Mouse (Mus musculus): ENCODE results near the gene Rims4. TPM values are rescaled to one million over a fixed set of nuclear protein-coding genes. Genes with fewer than 3 reads are reported as not detected.

Rims4 gene
- total and polyA plus RNA-seq, 3 experiments, result not detected

- Histone ChIP-seq H3K9ac (ENCODE audit: control insufficient read depth, low read depth, low read length, poor library complexity, severe bottlenecking) (no peak overlapping the region), H3K9me3 (replicated peaks; ENCODE audit: insufficient read depth, low read length) (no peaks in the 10 kb centered on the region), H3K79me2 (ENCODE audit: control insufficient read depth, insufficient read depth, low read length, poor library complexity) (no peaks in the 10 kb centered on the region), H3K27ac (ENCODE audit: control insufficient read depth, low read depth, low read length) (no peak overlapping the region), H3K4me3 (ENCODE audit: control insufficient read depth in 1 of 2, insufficient read depth in 1 of 2, low read depth in 2 of 2, low read length in 2 of 2) (no peak overlapping the region), H3K27me3 (ENCODE audit: control insufficient read depth in 1 of 2, insufficient read depth in 2 of 2, low read length in 2 of 2) (peaks cover 16 to 31% of the 10 kb centered on the region in 2 experiments), H3K36me3 (ENCODE audit: control insufficient read depth in 1 of 2, insufficient read depth in 2 of 2, low read length in 2 of 2) (no peaks in the 10 kb centered on the region), H3K4me1 (ENCODE audit: control insufficient read depth in 1 of 2, insufficient read depth in 2 of 2, low read length in 2 of 2) (no peaks in the 10 kb centered on the region)
- TF ChIP-seq GABPA (IDR thresholded peaks at IDR 0.05; ENCODE audit: low read depth, low read length) (no peak), MAFK (IDR thresholded peaks at IDR 0.05; ENCODE audit: borderline replicate concordance, low read depth, low read length) (no peak), ZMIZ1 (IDR thresholded peaks at IDR 0.05; ENCODE audit: low read depth, low read length) (no peak), SIN3A (IDR thresholded peaks at IDR 0.05; ENCODE audit: low read length) (no peak), POLR2AphosphoS2 (IDR thresholded peaks at IDR 0.05; ENCODE audit: low read length) (no peak), NRF1 (IDR thresholded peaks at IDR 0.05; ENCODE audit: insufficient read depth, low read depth, low read length, poor library complexity, severe bottlenecking) (no peak), CHD2 (IDR thresholded peaks at IDR 0.05; ENCODE audit: low read length) (no peak), CTCF (IDR thresholded peaks at IDR 0.05 in 2 of 3, conservative IDR thresholded peaks at IDR 0.05 in 1 of 3; ENCODE audit: control insufficient read depth in 1 of 3, insufficient read depth in 1 of 3, low read depth in 2 of 3, low read length in 3 of 3, poor library complexity in 1 of 3, severe bottlenecking in 1 of 3) (no peak), SMC3 (IDR thresholded peaks at IDR 0.05; ENCODE audit: low read depth, low read length) (no peak), ELF1 (IDR thresholded peaks at IDR 0.05; ENCODE audit: low read depth, low read length) (no peak)
- no peak for DNase-seq (ENCODE audit: low read depth, low spot score)
These were observed 3.1 kb downstream of the Rims4 start for GRCm38 (mm10) chr2:163915294-163915791.

DNA sequence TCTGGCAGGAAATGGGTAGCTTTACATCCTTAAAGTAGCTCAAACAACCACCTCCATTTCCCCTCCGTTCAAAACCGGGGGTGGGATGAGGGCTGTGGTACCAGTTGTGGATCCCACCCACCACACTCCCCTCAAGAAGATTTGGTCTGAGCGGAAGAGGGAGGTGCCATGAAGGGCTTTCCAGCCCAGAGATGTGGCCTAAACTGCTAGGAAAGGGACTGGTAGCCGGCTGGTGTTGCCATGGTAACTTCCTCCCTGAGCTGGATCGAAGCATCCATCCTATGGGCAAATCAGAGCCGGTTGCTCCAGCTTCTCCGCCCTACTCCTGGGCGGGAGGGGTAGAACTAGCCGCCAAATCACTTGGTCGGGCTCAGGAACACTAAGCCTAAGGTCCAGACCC, 4.4 kb downstream of the Rims4 start:
- H3K4me3 ChIP-seq (ENCODE audit: control insufficient read depth in 1 of 2, insufficient read depth in 1 of 2, low read depth in 2 of 2, low read length in 2 of 2), result no peak overlapping the region
- no peaks in the 10 kb centered on the region for H3K4me1 ChIP-seq (ENCODE audit: control insufficient read depth in 1 of 2, insufficient read depth in 2 of 2, low read length in 2 of 2)
- no peak for DNase-seq (ENCODE audit: low read depth, low spot score)
- H3K9ac ChIP-seq (ENCODE audit: control insufficient read depth, low read depth, low read length, poor library complexity, severe bottlenecking), result no peak overlapping the region
- no peak for TF ChIP-seq MEF2A (IDR thresholded peaks at IDR 0.05; ENCODE audit: extremely low read depth, insufficient replicate concordance, low read depth, low read length, poor library complexity, severe bottlenecking)
- no peaks in the 10 kb centered on the region for H3K79me2 ChIP-seq (ENCODE audit: control insufficient read depth, insufficient read depth, low read length, poor library complexity)
- H3K27ac ChIP-seq (ENCODE audit: control insufficient read depth, low read depth, low read length), result no peak overlapping the region
- peaks cover 16 to 29% of the 10 kb centered on the region in 2 experiments for H3K27me3 ChIP-seq (ENCODE audit: control insufficient read depth in 1 of 2, insufficient read depth in 2 of 2, low read length in 2 of 2)
- H3K36me3 ChIP-seq (ENCODE audit: control insufficient read depth in 1 of 2, insufficient read depth in 2 of 2, low read length in 2 of 2), result no peaks in the 10 kb centered on the region
- H3K9me3 ChIP-seq (replicated peaks; ENCODE audit: insufficient read depth, low read length), result no peaks in the 10 kb centered on the region

DNA sequence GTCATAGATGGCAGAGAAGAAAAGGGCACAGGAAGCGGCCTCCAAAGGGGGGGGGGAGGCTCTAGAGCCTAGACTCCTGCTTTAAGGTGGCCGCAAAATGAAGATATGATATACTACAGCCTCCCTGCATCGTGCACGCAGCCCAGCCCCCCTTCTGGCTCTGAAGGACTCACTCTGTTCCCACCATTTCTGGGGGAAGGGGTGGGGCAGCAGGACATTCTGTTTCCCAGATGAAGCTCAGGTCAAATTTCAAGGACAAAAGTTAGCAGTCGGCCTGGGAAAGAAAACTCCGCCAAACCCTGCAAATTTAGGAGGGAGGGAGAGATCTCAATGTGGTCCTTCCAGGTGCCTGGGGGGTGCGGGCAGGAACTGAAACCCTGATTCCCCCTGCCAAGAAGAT, 4.8 kb downstream of the Rims4 start:
- Histone ChIP-seq H3K9ac (ENCODE audit: control insufficient read depth, low read depth, low read length, poor library complexity, severe bottlenecking) (no peak overlapping the region), H3K27ac (ENCODE audit: control insufficient read depth, low read depth, low read length) (no peak overlapping the region), H3K27me3 (ENCODE audit: control insufficient read depth in 1 of 2, insufficient read depth in 2 of 2, low read length in 2 of 2) (peaks cover 16 to 31% of the 10 kb centered on the region in 2 experiments)

More for the DNA sequence above, 4.8 kb downstream of the Rims4 start:
- Histone ChIP-seq H3K79me2 (ENCODE audit: control insufficient read depth, insufficient read depth, low read length, poor library complexity) (no peaks in the 10 kb centered on the region), H3K9me3 (replicated peaks; ENCODE audit: insufficient read depth, low read length) (no peaks in the 10 kb centered on the region), H3K4me1 (ENCODE audit: control insufficient read depth in 1 of 2, insufficient read depth in 2 of 2, low read length in 2 of 2) (no peaks in the 10 kb centered on the region), H3K4me3 (ENCODE audit: control insufficient read depth in 1 of 2, insufficient read depth in 1 of 2, low read depth in 2 of 2, low read length in 2 of 2) (no peak overlapping the region), H3K36me3 (ENCODE audit: control insufficient read depth in 1 of 2, insufficient read depth in 2 of 2, low read length in 2 of 2) (no peaks in the 10 kb centered on the region)
- TF ChIP-seq MYB (IDR thresholded peaks at IDR 0.05; ENCODE audit: low read depth, low read length) (no peak), MAX (IDR thresholded peaks at IDR 0.05; ENCODE audit: low read length) (no peak), HCFC1 (IDR thresholded peaks at IDR 0.05; ENCODE audit: low read depth, low read length) (no peak), RAD21 (IDR thresholded peaks at IDR 0.05; ENCODE audit: low read depth, low read length) (no peak)
- DNase-seq (ENCODE audit: low read depth, low spot score), result no peak
